Mouse (Mus musculus): ENCODE data around the gene Plscr4.

The Plscr4 gene

GRCm38 (mm10) chr9:92457261-92458058 is at the start of gene Plscr4:
TSS of gene Plscr4 (plus strand) at chr9:92457373.
- peak; percentile 5 for DNase-seq (ENCODE audit: low read depth, low spot score)

GRCm38 (mm10) chr9:92410225-92410624 is 46.9 kb upstream of the Plscr4 start:
- no peak for DNase-seq (ENCODE audit: low read depth, low spot score)

- no peak for DNase-seq (ENCODE audit: low read depth, low spot score)
Observed at GRCm38 (mm10) chr9:92412045-92412444, 45.1 kb upstream of the Plscr4 start.

- DNase-seq (ENCODE audit: low read depth, low spot score), result no peak
Observed at GRCm38 (mm10) chr9:92413684-92414083, 43.5 kb upstream of the Plscr4 start.

GRCm38 (mm10) chr9:92437781-92438180 is 19.4 kb upstream of the Plscr4 start:
- DNase-seq (ENCODE audit: low read depth, low spot score), result no peak

- DNase-seq (ENCODE audit: low read depth, low spot score), result no peak
Observed at GRCm38 (mm10) chr9:92441468-92441867, 15.7 kb upstream of the Plscr4 start.

GRCm38 (mm10) chr9:92444536-92444935 is 12.6 kb upstream of the Plscr4 start:
- no peak for DNase-seq (ENCODE audit: low read depth, low spot score)

GRCm38 (mm10) chr9:92456605-92457004 is 568 bp upstream of the Plscr4 start:
- DNase-seq (ENCODE audit: low read depth, low spot score), result no peak

- peak; percentile 1 for DNase-seq (ENCODE audit: low read depth, low spot score)
Observed at GRCm38 (mm10) chr9:92458059-92458402, 858 bp downstream of the Plscr4 start.

- no peak for DNase-seq (ENCODE audit: low read depth, low spot score)
Observed at GRCm38 (mm10) chr9:92458418-92458817, 1.2 kb downstream of the Plscr4 start.

- no peak for DNase-seq (ENCODE audit: low read depth, low spot score)
Observed at GRCm38 (mm10) chr9:92467724-92468123, 10.6 kb downstream of the Plscr4 start.

- DNase-seq (ENCODE audit: low read depth, low spot score), result no peak
Observed at GRCm38 (mm10) chr9:92472256-92472855, 15.2 kb downstream of the Plscr4 start.

- no peak for DNase-seq (ENCODE audit: low read depth, low spot score)
Observed at GRCm38 (mm10) chr9:92473178-92473577, 16.0 kb downstream of the Plscr4 start.

GRCm38 (mm10) chr9:92474244-92474643 is 17.1 kb downstream of the Plscr4 start:
- no peak for DNase-seq (ENCODE audit: low read depth, low spot score)

- DNase-seq (ENCODE audit: low read depth, low spot score), result no peak
Observed at GRCm38 (mm10) chr9:92481663-92482062, 24.5 kb downstream of the Plscr4 start.

GRCm38 (mm10) chr9:92482551-92482950 is 25.4 kb downstream of the Plscr4 start:
- DNase-seq (ENCODE audit: low read depth, low spot score), result no peak

GRCm38 (mm10) chr9:92484710-92485267 is 27.6 kb downstream of the Plscr4 start:
- DNase-seq (ENCODE audit: low read depth, low spot score), result no peak

- DNase-seq (ENCODE audit: low read depth, low spot score), result no peak
Observed at GRCm38 (mm10) chr9:92489857-92490256, 32.7 kb downstream of the Plscr4 start.

GRCm38 (mm10) chr9:92490319-92490718 is 33.1 kb downstream of the Plscr4 start:
- DNase-seq (ENCODE audit: low read depth, low spot score), result no peak

GRCm38 (mm10) chr9:92491274-92491673 is 34.1 kb downstream of the Plscr4 start:
- no peak for DNase-seq (ENCODE audit: low read depth, low spot score)

GRCm38 (mm10) chr9:92499710-92500410 is 42.7 kb downstream of the Plscr4 start:
- DNase-seq (ENCODE audit: low read depth, low spot score), result peak; percentile 47

GRCm38 (mm10) chr9:92504256-92504655 is 47.1 kb downstream of the Plscr4 start:
- no peak for DNase-seq (ENCODE audit: low read depth, low spot score)

Data from WW6 (cell line).